9 mouse cellular contexts compared by ENCODE assay signal in the genomic region with DNA sequence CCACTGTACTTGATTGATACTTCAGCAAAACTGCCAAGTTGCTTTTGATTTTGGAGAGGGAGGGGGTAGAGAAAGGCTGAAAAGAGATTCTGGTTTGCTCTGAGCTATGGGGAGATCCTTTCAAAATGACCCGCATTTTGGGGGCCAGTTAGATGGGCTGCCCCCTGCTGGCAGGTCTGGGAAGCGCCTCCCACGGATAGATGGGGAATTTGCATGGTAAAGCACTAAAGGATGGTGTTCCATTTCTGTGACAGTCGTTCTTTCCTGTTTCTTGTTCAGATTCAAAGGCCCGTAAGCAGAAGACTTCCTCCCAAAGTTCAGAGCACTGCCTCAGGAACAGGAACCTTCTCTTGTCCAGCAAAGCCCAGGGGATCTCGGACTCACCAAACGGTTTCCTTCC. TPM values are rescaled to one million over a fixed set of nuclear protein-coding genes. Genes with fewer than 3 reads are reported as not detected.
DNase-seq lines count a peak whose midpoint lies in the region; ATAC-seq and TF ChIP-seq lines count a peak whose summit lies in the region.
"Had no signal": no experiment of that assay in that cellular context is flagged by ENCODE, and none has a peak within 500 bp of the region (broad histone marks: within the 10 kb centered on the region; RNA-seq: fewer than 3 reads in every experiment).

No protein-coding gene starts in this region.

- ATAC-seq in hindbrain, embryonic 16.5 days = no peak
- no peak for ATAC-seq in midbrain, postnatal 0 days (ENCODE audit: low FRiP score)

- H3K27me3 ChIP-seq in hindbrain, embryonic 10.5 days (ENCODE audit: insufficient read depth, poor library complexity, severe bottlenecking) = no peaks in the 10 kb centered on the region
- H3K27me3 ChIP-seq in hindbrain, embryonic 16.5 days (replicated peaks; ENCODE audit: control insufficient read depth, insufficient read depth, low read length) = no peaks in the 10 kb centered on the region
- H3K27me3 ChIP-seq in C2C12 (ENCODE audit: control insufficient read depth, insufficient read depth, insufficient read length) = no peaks in the 10 kb centered on the region
- no peaks in the 10 kb centered on the region for H3K27me3 ChIP-seq in midbrain, postnatal 0 days (ENCODE audit: insufficient read depth, low read length)
- H3K27me3 ChIP-seq: stomach, embryonic 15.5 days had no signal

- DNase-seq in hindbrain, embryonic 10.5 days (ENCODE audit: low spot score) = peak; percentile 23
- DNase-seq in adrenal gland, postnatal 10 days = peak; percentile 74
- DNase-seq in embryo, embryonic 9.5 days (ENCODE audit: extremely low spot score) = peak; percentile 48
- DNase-seq in kidney, postnatal 14 days = peak; percentile 54
- no peak for DNase-seq in midbrain, postnatal 0 days (ENCODE audit: low spot score)
- peak; percentile 47 for DNase-seq in thymus, postnatal 0 days (ENCODE audit: low spot score)

- H3K9me3 ChIP-seq in hindbrain, embryonic 10.5 days = no peaks in the 10 kb centered on the region
- H3K9me3 ChIP-seq in hindbrain, embryonic 16.5 days (ENCODE audit: control insufficient read depth, low read length) = no peaks in the 10 kb centered on the region
- no peaks in the 10 kb centered on the region for H3K9me3 ChIP-seq in midbrain, postnatal 0 days (ENCODE audit: low read length)
- H3K9me3 ChIP-seq: stomach, embryonic 15.5 days had no signal

- peaks cover 77% of the 10 kb centered on the region for H3K36me3 ChIP-seq in hindbrain, embryonic 10.5 days
- peaks cover 7% of the 10 kb centered on the region for H3K36me3 ChIP-seq in hindbrain, embryonic 16.5 days (ENCODE audit: control insufficient read depth, insufficient read depth, low read length)
- peaks cover 9% of the 10 kb centered on the region for H3K36me3 ChIP-seq in C2C12 (ENCODE audit: control insufficient read depth, insufficient read depth)
- 0 out of 2 replicates have a peak, but pooled peaks cover 6% of the 10 kb centered on the region for H3K36me3 ChIP-seq in midbrain, postnatal 0 days (ENCODE audit: insufficient read depth, low read length)

- no peak overlapping the region for H3K4me3 ChIP-seq in hindbrain, embryonic 10.5 days
- H3K4me3 ChIP-seq in hindbrain, embryonic 16.5 days (ENCODE audit: low read length) = no peak overlapping the region
- no peak overlapping the region for H3K4me3 ChIP-seq in C2C12 (ENCODE audit: insufficient read depth, poor library complexity, severe bottlenecking)
- H3K4me3 ChIP-seq in midbrain, postnatal 0 days (ENCODE audit: low read depth, low read length) = no peak overlapping the region
- H3K4me3 ChIP-seq: stomach, embryonic 15.5 days had no signal

- H3K4me2 ChIP-seq in hindbrain, embryonic 16.5 days (ENCODE audit: low read length) = no peak overlapping the region
- H3K4me2 ChIP-seq in midbrain, postnatal 0 days (ENCODE audit: low read depth, low read length, poor library complexity, severe bottlenecking) = no peak overlapping the region
- H3K4me2 ChIP-seq: stomach, embryonic 15.5 days had no signal

- no peak overlapping the region for H3K9ac ChIP-seq in hindbrain, embryonic 16.5 days (ENCODE audit: low read depth, low read length)
- no peak overlapping the region for H3K9ac ChIP-seq in midbrain, postnatal 0 days (replicated peaks; ENCODE audit: low read length, poor library complexity, severe bottlenecking)
- H3K9ac ChIP-seq: stomach, embryonic 15.5 days had no signal

- no peak overlapping the region for H3K27ac ChIP-seq in hindbrain, embryonic 10.5 days
- H3K27ac ChIP-seq in hindbrain, embryonic 16.5 days (ENCODE audit: low read depth, low read length) = no peak overlapping the region
- no peak overlapping the region for H3K27ac ChIP-seq in midbrain, postnatal 0 days (ENCODE audit: low read depth, low read length)
- H3K27ac ChIP-seq: stomach, embryonic 15.5 days had no signal

- no peaks in the 10 kb centered on the region for H3K79me3 ChIP-seq in C2C12 (ENCODE audit: low read depth)

- 48% methylated on average over 7 of the region's 7 CpGs for WGBS in hindbrain, embryonic 10.5 days
- WGBS in hindbrain, embryonic 16.5 days = 54% methylated on average over 7 of the region's 7 CpGs
- WGBS in midbrain, postnatal 0 days = 50% methylated on average over 7 of the region's 7 CpGs

- H3K4me1 ChIP-seq in hindbrain, embryonic 10.5 days (replicated peaks) = 0 out of 2 replicates have a peak, but pooled peaks cover 4% of the 10 kb centered on the region
- no peaks in the 10 kb centered on the region for H3K4me1 ChIP-seq in hindbrain, embryonic 16.5 days (ENCODE audit: control insufficient read depth, insufficient read depth, low read depth, low read length)
- no peaks in the 10 kb centered on the region for H3K4me1 ChIP-seq in midbrain, postnatal 0 days (ENCODE audit: insufficient read depth, low read length)
- H3K4me1 ChIP-seq: stomach, embryonic 15.5 days had no signal

- peak; percentile 15 for TF ChIP-seq CTCF in C2C12 (IDR thresholded peaks at IDR 0.05; ENCODE audit: control insufficient read depth, insufficient read depth, insufficient read length)
- TF ChIP-seq CTCF in midbrain, postnatal 0 days (IDR thresholded peaks at IDR 0.05) = peak; percentile 73

- H3ac ChIP-seq in C2C12 (ENCODE audit: control insufficient read depth, insufficient read length, low read depth) = no peak overlapping the region

- no peaks in the 10 kb centered on the region for H3K79me2 ChIP-seq in C2C12 (ENCODE audit: control insufficient read depth, insufficient read depth)

TF ChIP-seq in C2C12, 6 proteins besides CTCF, POLR2A, EP300 and RAD21:
- TF ChIP-seq MYOD1 (IDR thresholded peaks at IDR 0.05; ENCODE audit: control insufficient read depth, insufficient read length, low read depth) (no peak), MYOG (IDR thresholded peaks at IDR 0.05; ENCODE audit: control insufficient read depth, extremely low read depth, insufficient read length) (no peak), USF1 (IDR thresholded peaks at IDR 0.05; ENCODE audit: low read depth) (no peak), FOSL1 (IDR thresholded peaks at IDR 0.05; ENCODE audit: insufficient read depth, low read length, poor library complexity, severe bottlenecking) (no peak), CEBPB (IDR thresholded peaks at IDR 0.05; ENCODE audit: low read depth) (no peak), MAX (IDR thresholded peaks at IDR 0.05) (no peak)

RNA-seq across cellular contexts. Expression of gene Bcorl1, which starts 42.5 kb away (rescaled TPM):
- 4.2 and 5.4 TPM in 2 replicates for polyA plus RNA-seq in hindbrain, embryonic 10.5 days (2016; fragmentation: Nextera tagmentation; extraction: Ambion mirVana)
- polyA plus RNA-seq in hindbrain, embryonic 16.5 days (2015; fragmentation: Nextera tagmentation; extraction: Ambion mirVana) = 6.8 and 7.3 TPM in 2 replicates
- 3.7 TPM for polyA plus RNA-seq in C2C12 (2012; fragmentation: generic; extraction: Trizol)
- total RNA-seq in adrenal gland, postnatal 10 days (2021) = 10 to 100 TPM in 1 of 2 experiments, 1 to 10 TPM in 1; 9.9 to 12.6 TPM
- 10.5 and 13.5 TPM in 2 replicates for total RNA-seq in midbrain, postnatal 0 days (2014; rRNA removed)
- 4.6 and 4.7 TPM in 2 replicates for polyA plus RNA-seq in midbrain, postnatal 0 days (2015; fragmentation: Nextera tagmentation; extraction: Ambion mirVana)
- 1.4 and 1.8 TPM in 2 replicates for polyA plus RNA-seq in thymus, postnatal 0 days (2015; fragmentation: Nextera tagmentation; extraction: Ambion mirVana)
